ENCODE assay signal across 8 mouse cellular contexts in the genomic region with DNA sequence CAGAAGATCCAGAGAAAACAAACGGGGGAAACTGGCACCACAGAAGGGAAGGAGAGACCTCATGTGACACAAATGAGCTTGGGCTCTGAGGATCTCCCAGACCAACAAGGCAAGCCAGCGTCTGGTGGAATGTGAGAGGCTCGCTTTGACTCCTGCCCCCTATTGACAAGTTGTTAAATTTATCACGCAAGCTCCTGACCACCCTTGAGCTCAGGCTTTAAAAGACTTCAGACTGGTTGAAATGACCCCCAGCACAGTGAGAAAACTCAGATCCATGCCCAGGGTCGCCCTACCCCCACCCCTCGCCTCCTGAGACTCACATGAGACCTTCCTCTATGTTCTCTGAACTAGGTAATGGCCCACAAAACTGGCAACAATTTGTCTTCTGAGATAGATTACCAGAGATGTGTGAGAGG. TPM values are rescaled to one million over a fixed set of nuclear protein-coding genes. Genes with fewer than 3 reads are reported as not detected.
A peak's percentile ranks its signal among the peaks of the same experiment; 100 is the strongest.
DNase-seq lines count a peak whose midpoint lies in the region; ATAC-seq lines count a peak whose summit lies in the region.

A gene (plus strand): TSS at position 242 of the 416 bp plus-strand sequence.

- no peaks in the 10 kb centered on the region for H3K9me3 ChIP-seq in liver, embryonic 11.5 days (ENCODE audit: control insufficient read depth, low read length)
- H3K9me3 ChIP-seq in neural tube, embryonic 12.5 days = no peaks in the 10 kb centered on the region

- peaks cover 24% of the 10 kb centered on the region for H3K4me1 ChIP-seq in liver, embryonic 11.5 days (replicated peaks; ENCODE audit: control insufficient read depth, insufficient read depth, low read length)
- H3K4me1 ChIP-seq in neural tube, embryonic 12.5 days = peaks cover 14% of the 10 kb centered on the region

- DNase-seq in cerebellum, postnatal 4 days (ENCODE audit: low spot score in 2 of 2) = no peak
- DNase-seq in 3T3-L1 (ENCODE audit: low read depth, low spot score) = peak; percentile 84
- peak; percentile 61 to 73 for DNase-seq in cerebellum, postnatal 10 days
- DNase-seq in liver, embryonic 11.5 days (ENCODE audit: low spot score) = no peak
- no peak for DNase-seq in ovary, postnatal 36 days (ENCODE audit: low spot score)

- peak within 1 kb of the TSS; percentile 60 for H3K9ac ChIP-seq in liver, embryonic 11.5 days (ENCODE audit: low read depth, low read length)
- peak within 1 kb of the TSS; percentile 61 for H3K9ac ChIP-seq in neural tube, embryonic 12.5 days

- H3K4me2 ChIP-seq in liver, embryonic 11.5 days = peak within 1 kb of the TSS; percentile 67
- H3K4me2 ChIP-seq in neural tube, embryonic 12.5 days (replicated peaks) = peak within 1 kb of the TSS; percentile 59

- peak within 1 kb of the TSS; percentile 42; the same call in 1 of the 2 replicates for H3K27ac ChIP-seq in liver, embryonic 11.5 days (ENCODE audit: low read depth, low read length)
- peak within 1 kb of the TSS; percentile 80 for H3K27ac ChIP-seq in neural tube, embryonic 12.5 days

- ATAC-seq in cerebellum, adult (ENCODE audit: insufficient number of reproducible peaks, low FRiP score, low TSS enrichment) = peak; percentile 57; the same call in 1 of the 2 replicates
- peak; percentile 39 to 55; a peak in 2 of 4 replicates for ATAC-seq in hematopoietic stem cell, adult 5-6 weeks (replicated peaks in 1 of 2; ENCODE audit: insufficient read depth in 1 of 2, low FRiP score in 2 of 2, low TSS enrichment in 1 of 2, low read depth in 1 of 2, poor library complexity in 2 of 2, severe bottlenecking in 2 of 2)
- ATAC-seq in liver, embryonic 11.5 days (replicated peaks; ENCODE audit: low FRiP score) = no peak; the same call in 1 of the 2 replicates
- ATAC-seq in neural tube, embryonic 12.5 days (ENCODE audit: low FRiP score, low read depth) = no peak

- no peaks in the 10 kb centered on the region for H3K27me3 ChIP-seq in liver, embryonic 11.5 days (replicated peaks; ENCODE audit: control insufficient read depth, insufficient read depth, low read length)
- H3K27me3 ChIP-seq in neural tube, embryonic 12.5 days (replicated peaks) = no peaks in the 10 kb centered on the region

- no peaks in the 10 kb centered on the region for H3K36me3 ChIP-seq in liver, embryonic 11.5 days (ENCODE audit: control insufficient read depth, insufficient read depth, low read length)
- peaks cover 18% of the 10 kb centered on the region for H3K36me3 ChIP-seq in neural tube, embryonic 12.5 days

- peak within 1 kb of the TSS; percentile 43 for H3K4me3 ChIP-seq in liver, embryonic 11.5 days (ENCODE audit: low read depth, low read length)
- H3K4me3 ChIP-seq in neural tube, embryonic 12.5 days = peak within 1 kb of the TSS; percentile 52

- WGBS in liver, embryonic 11.5 days = 3% methylated on average over 6 of the region's 6 CpGs
- 0% methylated on average over 6 of the region's 6 CpGs for WGBS in neural tube, embryonic 12.5 days

RNA-seq across cellular contexts. Expression of the gene that starts here (rescaled TPM):
- 0.81 and 1.5 TPM in 2 replicates for total RNA-seq in hematopoietic stem cell, adult 5-6 weeks (2017)
- polyA plus RNA-seq in liver, embryonic 11.5 days (2014; fragmentation: Nextera tagmentation; extraction: Ambion mirVana) = 3.7 and 5.4 TPM in 2 replicates
- polyA plus RNA-seq in neural tube, embryonic 12.5 days (2016; fragmentation: Nextera tagmentation; extraction: Ambion mirVana) = 12.9 and 15.8 TPM in 2 replicates

Comparison
In these comparisons a context has a peak if more than half of its experiments do, and no peak if none do; other contexts are left out.
1. DNase-seq: peak in 3T3-L1 (single experiment) and cerebellum, postnatal 10 days (2 of 2); none in cerebellum, postnatal 4 days (0 of 2), liver, embryonic 11.5 days (single experiment) and ovary, postnatal 36 days (single experiment).
2. ATAC-seq: peak in cerebellum, adult (single experiment) and hematopoietic stem cell, adult 5-6 weeks (2 of 2); none in liver, embryonic 11.5 days (single experiment) and neural tube, embryonic 12.5 days (single experiment).